9 mouse cellular contexts compared by ENCODE assay signal in the genomic region with DNA sequence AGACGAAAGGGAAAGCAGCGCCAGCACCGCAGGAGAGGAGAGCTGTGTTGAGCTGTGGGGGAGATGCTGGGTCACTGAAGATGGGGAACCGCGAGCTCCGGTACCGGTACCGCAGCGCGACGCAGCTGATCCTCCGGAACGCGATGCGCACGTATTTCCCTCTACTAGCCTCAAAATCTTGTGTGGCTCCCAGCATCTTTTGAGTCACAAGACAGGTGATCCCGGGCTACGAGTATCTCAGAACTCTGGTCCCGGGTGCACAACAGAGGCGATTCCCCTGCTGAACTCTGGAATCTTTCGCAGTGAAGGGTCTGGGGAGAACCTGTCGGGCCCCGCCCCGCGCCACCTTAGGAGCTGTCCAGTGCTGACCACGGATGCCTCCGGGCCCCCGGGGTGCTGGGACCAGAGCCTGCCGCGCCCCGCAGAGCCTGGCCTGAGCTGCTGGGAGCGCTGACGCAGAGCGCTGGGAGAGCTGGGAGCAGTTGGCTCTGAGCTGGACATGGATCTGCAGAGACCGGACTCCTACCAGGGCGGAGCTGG. TPM values are rescaled to one million over a fixed set of nuclear protein-coding genes. Genes with fewer than 3 reads are reported as not detected.
DNase-seq lines count a peak whose midpoint lies in the region; ATAC-seq and TF ChIP-seq lines count a peak whose summit lies in the region.
"Had no signal": no experiment of that assay in that cellular context is flagged by ENCODE, and none has a peak within 500 bp of the region (broad histone marks: within the 10 kb centered on the region; RNA-seq: fewer than 3 reads in every experiment).

Gene Rab37 (plus strand): TSS at position 70 of the 540 bp plus-strand sequence.

- no peak for TF ChIP-seq POLR2A in heart, adult 2 months (IDR thresholded peaks at IDR 0.05; ENCODE audit: insufficient read depth, low read depth, low read length)

- no peaks in the 10 kb centered on the region for H3K9me3 ChIP-seq in embryonic facial prominence, embryonic 11.5 days (replicated peaks; ENCODE audit: control insufficient read depth, low read length)
- H3K9me3 ChIP-seq in intestine, postnatal 0 days (ENCODE audit: control insufficient read depth), result no peaks in the 10 kb centered on the region
- H3K9me3 ChIP-seq: liver, embryonic 13.5 days had no signal

- intact Hi-C loops in heart, adult 2 months (cut with DNase I), result no loop called here

- H3K79me2 ChIP-seq in heart, adult 2 months (replicated peaks; ENCODE audit: control insufficient read depth, insufficient read depth, low read length), result no peaks in the 10 kb centered on the region

- H3K4me2 ChIP-seq in embryonic facial prominence, embryonic 11.5 days (ENCODE audit: low read depth, low read length), result peak within 1 kb of the TSS; percentile 42
- H3K4me2 ChIP-seq in intestine, postnatal 0 days (replicated peaks; ENCODE audit: low read depth), result peak within 1 kb of the TSS; percentile 6
- H3K4me2 ChIP-seq: liver, embryonic 13.5 days had no signal

- no peak within 1 kb of the TSS for H3K4me3 ChIP-seq in heart, adult 2 months
- peak within 1 kb of the TSS; percentile 12; the same call in 1 of the 2 replicates for H3K4me3 ChIP-seq in embryonic facial prominence, embryonic 11.5 days (ENCODE audit: low read depth, low read length)
- H3K4me3 ChIP-seq in intestine, postnatal 0 days (ENCODE audit: low read depth, low read length), result no peak within 1 kb of the TSS
- H3K4me3 ChIP-seq: liver, embryonic 13.5 days had no signal

- WGBS in heart, adult 2 months, result 6% methylated on average over 36 of the region's 36 CpGs
- WGBS in embryonic facial prominence, embryonic 11.5 days, result 2% methylated on average over 36 of the region's 36 CpGs
- WGBS in intestine, postnatal 0 days, result 5% methylated on average over 36 of the region's 36 CpGs

- ATAC-seq in embryonic facial prominence, embryonic 11.5 days (replicated peaks; ENCODE audit: insufficient number of reproducible peaks, low FRiP score, low TSS enrichment, low read depth), result no peak
- ATAC-seq in intestine, postnatal 0 days, result 0 out of 2 replicates have a peak, but pooled peaks have one; percentile 38
- no peak for ATAC-seq in monocyte, adult 5-6 weeks (replicated peaks; ENCODE audit: insufficient number of reproducible peaks, low FRiP score, low TSS enrichment, poor library complexity, severe bottlenecking)

- no peaks in the 10 kb centered on the region for H3K4me1 ChIP-seq in heart, adult 2 months (ENCODE audit: control insufficient read depth, insufficient read depth, low read length)
- 0 out of 2 replicates have a peak, but pooled peaks cover 4% of the 10 kb centered on the region for H3K4me1 ChIP-seq in embryonic facial prominence, embryonic 11.5 days (ENCODE audit: control insufficient read depth, insufficient read depth, low read length)
- H3K4me1 ChIP-seq in intestine, postnatal 0 days (replicated peaks; ENCODE audit: control insufficient read depth, insufficient read depth, low read length), result no peaks in the 10 kb centered on the region
- H3K4me1 ChIP-seq: liver, embryonic 13.5 days had no signal

- H3K27ac ChIP-seq in heart, adult 2 months, result no peak within 1 kb of the TSS
- H3K27ac ChIP-seq in embryonic facial prominence, embryonic 11.5 days (replicated peaks; ENCODE audit: low read depth, low read length), result no peak within 1 kb of the TSS
- H3K27ac ChIP-seq in intestine, postnatal 0 days (ENCODE audit: low read depth, low read length), result no peak within 1 kb of the TSS
- H3K27ac ChIP-seq: liver, embryonic 13.5 days had no signal

- no peak for TF ChIP-seq CTCF in heart, adult 2 months (IDR thresholded peaks at IDR 0.05)
- TF ChIP-seq CTCF in intestine, postnatal 0 days (IDR thresholded peaks at IDR 0.05; ENCODE audit: low read depth), result no peak

- no peak for TF ChIP-seq EP300 in heart, adult 2 months (IDR thresholded peaks at IDR 0.05; ENCODE audit: insufficient read depth, low read depth, low read length)

- H3K36me3 ChIP-seq in heart, adult 2 months (ENCODE audit: control insufficient read depth, insufficient read depth, low read length), result no peaks in the 10 kb centered on the region
- no peaks in the 10 kb centered on the region for H3K36me3 ChIP-seq in embryonic facial prominence, embryonic 11.5 days (replicated peaks; ENCODE audit: control insufficient read depth, insufficient read depth, low read depth, low read length)
- H3K36me3 ChIP-seq in intestine, postnatal 0 days (ENCODE audit: control insufficient read depth, insufficient read depth), result no peaks in the 10 kb centered on the region
- H3K36me3 ChIP-seq: liver, embryonic 13.5 days had no signal

- no peak within 1 kb of the TSS for H3K9ac ChIP-seq in heart, adult 2 months (ENCODE audit: low read depth, low read length)
- H3K9ac ChIP-seq in embryonic facial prominence, embryonic 11.5 days (replicated peaks; ENCODE audit: low read length), result no peak within 1 kb of the TSS; the same call in 1 of the 2 replicates
- no peak within 1 kb of the TSS for H3K9ac ChIP-seq in intestine, postnatal 0 days (ENCODE audit: low read depth, low read length)
- H3K9ac ChIP-seq: liver, embryonic 13.5 days had no signal

- 0 out of 2 replicates have a peak, but pooled peaks cover 2% of the 10 kb centered on the region for H3K27me3 ChIP-seq in heart, adult 2 months (ENCODE audit: control insufficient read depth, insufficient read depth, low read length)
- peaks cover 7% of the 10 kb centered on the region for H3K27me3 ChIP-seq in embryonic facial prominence, embryonic 11.5 days (ENCODE audit: control insufficient read depth, insufficient read depth, low read length)
- H3K27me3 ChIP-seq in intestine, postnatal 0 days (replicated peaks; ENCODE audit: control insufficient read depth, insufficient read depth, low read length), result peaks cover 19% of the 10 kb centered on the region; the same call in 1 of the 2 replicates

- peak; percentile 31 for DNase-seq in heart, postnatal 4 days
- DNase-seq in heart, adult 2 months, result no peak
- DNase-seq in T-cell, adult 2 months (ENCODE audit: low spot score), result peak; percentile 10
- DNase-seq in embryonic facial prominence, embryonic 11.5 days (ENCODE audit: low spot score), result peak; percentile 67
- DNase-seq in layer of hippocampus, postnatal 10 days (ENCODE audit: low spot score in 2 of 2), result no peak
- DNase-seq in urinary bladder, postnatal 4 days (ENCODE audit: low spot score in 2 of 2), result no peak
- DNase-seq: liver, embryonic 13.5 days had no signal

RNA-seq across cellular contexts. Expression of gene Rab37, which starts in this region (rescaled TPM):
- total RNA-seq in heart, postnatal 4 days (2021), result 1 to 10 TPM; 1.0 to 1.1 TPM
- under 1 TPM; 0.31 to 0.32 TPM for total RNA-seq in heart, adult 2 months (2021)
- polyA plus RNA-seq in heart, adult 2 months (2012; rRNA removed), result 1.1 and 1.3 TPM in 2 replicates
- polyA plus RNA-seq in embryonic facial prominence, embryonic 11.5 days (2014; fragmentation: Nextera tagmentation; extraction: Ambion mirVana), result 1.4 and 1.9 TPM in 2 replicates
- polyA plus RNA-seq in intestine, postnatal 0 days (2015; fragmentation: Nextera tagmentation; extraction: Ambion mirVana), result 3.7 and 3.9 TPM in 2 replicates
- total RNA-seq in monocyte, adult 5-6 weeks (2017), result 31.7 to 64.8 TPM (median 33.2 TPM) in 3 replicates
- 1 to 10 TPM in 1 of 2 experiments, under 1 TPM in 1; 0.91 to 1.6 TPM for total RNA-seq in layer of hippocampus, postnatal 10 days (2021)

Comparison
In these comparisons a context has a peak if more than half of its experiments do, and no peak if none do; other contexts are left out.
1. RNA of gene Rab37 (total RNA-seq): 31.7 to 64.8 TPM in monocyte, adult 5-6 weeks; 0.91 to 1.6 TPM in layer of hippocampus, postnatal 10 days, 1.0 to 1.1 TPM in heart, postnatal 4 days and 0.31 to 0.32 TPM in heart, adult 2 months; every median in the first group is over 10 times any median in the second.
2. DNase-seq: peak in heart, postnatal 4 days (single experiment), T-cell, adult 2 months (single experiment) and embryonic facial prominence, embryonic 11.5 days (single experiment); none in heart, adult 2 months (0 of 2), layer of hippocampus, postnatal 10 days (0 of 2) and urinary bladder, postnatal 4 days (0 of 2).